Mouse (Mus musculus) midbrain, postnatal 0 days (tissue): Measurements from ENCODE around the gene Uap1. TPM values are rescaled to one million over a fixed set of nuclear protein-coding genes. Genes with fewer than 3 reads are reported as not detected.

Experiments used
- ATAC-seq: fragments of 200-750 bp; cut with Nextera tagmentation; 2 replicates; pipeline ENCODE4 v1.8.0; 2017; ENCODE audit warnings: moderate number of reproducible peaks, mild to moderate bottlenecking, moderate TSS enrichment, moderate library complexity; ENCODE audit not compliant: low FRiP score
- DNase-seq: peaks from one replicate; pipeline ENCODE4 v3.0.0-alpha.2; 2015; ENCODE audit warnings: low spot score
- H3K27ac ChIP-seq: fragments of 300-500 bp; sonication (generic); 2 replicates; pipeline ENCODE4 v1.5.1; 2014; ENCODE audit warnings: low read depth, mild to moderate bottlenecking, low read length, mixed read lengths
- H3K27me3 ChIP-seq: fragments of 300-500 bp; sonication (generic); 2 replicates; pipeline ENCODE4 v1.6.1; 2014; ENCODE audit warnings: low read length, control low read depth, mixed read lengths; ENCODE audit not compliant: insufficient read depth
- H3K36me3 ChIP-seq: fragments of 300-500 bp; sonication (generic); 2 replicates; pipeline ENCODE4 v1.6.1; 2014; ENCODE audit warnings: low read length, control low read depth, mixed read lengths; ENCODE audit not compliant: insufficient read depth
- H3K4me1 ChIP-seq: fragments of 300-500 bp; sonication (generic); 2 replicates; pipeline ENCODE4 v1.6.1; 2014; ENCODE audit warnings: mild to moderate bottlenecking, control low read depth, antibody characterized with exemption, low read length, mixed read lengths; ENCODE audit not compliant: insufficient read depth
- H3K4me2 ChIP-seq: fragments of 300-500 bp; sonication (generic); 2 replicates; pipeline ENCODE4 v1.6.1; 2014; ENCODE audit warnings: low read depth, mild to moderate bottlenecking, low read length, mixed read lengths; ENCODE audit not compliant: poor library complexity, severe bottlenecking
- H3K4me3 ChIP-seq: fragments of 300-500 bp; sonication (generic); 2 replicates; pipeline ENCODE4 v1.5.1; 2014; ENCODE audit warnings: low read depth, mild to moderate bottlenecking, low read length, moderate library complexity
- H3K9ac ChIP-seq: fragments of 300-500 bp; sonication (generic); replicated peaks from 2 replicates; pipeline ENCODE4 v1.6.1; 2014; ENCODE audit warnings: mild to moderate bottlenecking, low read length, moderate library complexity, mixed read lengths; ENCODE audit not compliant: poor library complexity, severe bottlenecking
- H3K9me3 ChIP-seq: fragments of 300-500 bp; sonication (generic); 2 replicates; pipeline ENCODE4 v1.6.1; 2016; ENCODE audit warnings: low read length, control low read depth
- CTCF ChIP-seq: IDR thresholded peaks from 2 replicates; pipeline ENCODE4 v1.5.1; 2016; ENCODE audit warnings: antibody characterized with exemption, mild to moderate bottlenecking
- WGBS: fragments of 180-500 bp; shearing (Covaris S2); extraction: QIAGEN DNeasy Blood & Tissue Kit; methylation state at CpG from one replicate; pipeline ENCODE4 v1.1.7; 2014; 5-methylcytosine and 5-hydroxymethylcytosine counted together
- polyA plus RNA-seq: library from polyadenylated mRNA; unstranded; fragments of >200 nt; fragmentation: Nextera tagmentation; extraction: Ambion mirVana; gene quantifications from 2 replicates; pipeline ENCODE4 v1.2.1, GENCODE M21; 2015
- total RNA-seq: library from RNA; depleted of rRNA; stranded (reverse); fragments of >200 nt; gene quantifications from 2 replicates; pipeline ENCODE4 v1.2.3, GENCODE M21; 2014

Gene Uap1
- total and polyA plus RNA-seq, 2 experiments from 2014 or later, result 38.6 to 59.0 TPM

GRCm38 (mm10) chr1:170191925-170192324, 17.2 kb upstream of the Uap1 start:
- Histone ChIP-seq H3K9ac (no peak overlapping the region), H3K9me3 (no peaks in the 10 kb centered on the region), H3K27me3 (no peaks in the 10 kb centered on the region), H3K36me3 (peaks cover 26% of the 10 kb centered on the region), H3K4me3 (no peak overlapping the region), H3K4me2 (no peak overlapping the region), H3K4me1 (no peaks in the 10 kb centered on the region), H3K27ac (no peak overlapping the region)
- no peak for TF ChIP-seq CTCF
- DNase-seq (no peak), ATAC-seq (no peak)
- 81% methylated on average over 1 of the region's 1 CpGs for WGBS

- no peaks in the 10 kb centered on the region for H3K4me1 ChIP-seq
- H3K4me2 ChIP-seq, result no peak overlapping the region
- 74% methylated on average over 4 of the region's 4 CpGs for WGBS
- no peak overlapping the region for H3K9ac ChIP-seq
- TF ChIP-seq CTCF, result no peak
- H3K27ac ChIP-seq, result no peak overlapping the region
- H3K27me3 ChIP-seq, result no peaks in the 10 kb centered on the region
- DNase-seq, result no peak
- ATAC-seq, result no peak
- no peaks in the 10 kb centered on the region for H3K9me3 ChIP-seq
- H3K4me3 ChIP-seq, result no peak overlapping the region
- H3K36me3 ChIP-seq, result peaks cover 15% of the 10 kb centered on the region
Measured at GRCm38 (mm10) chr1:170190225-170190624, 15.5 kb upstream of the Uap1 start.

- WGBS, result 83% methylated on average over 11 of the region's 11 CpGs
Measured at GRCm38 (mm10) chr1:170188601-170189000, 13.8 kb upstream of the Uap1 start.

GRCm38 (mm10) chr1:170186531-170186930, 11.8 kb upstream of the Uap1 start:
- no peak overlapping the region for H3K9ac ChIP-seq
- H3K27me3 ChIP-seq, result no peaks in the 10 kb centered on the region
- TF ChIP-seq CTCF, result no peak
- DNase-seq, result no peak
- 79% methylated on average over 5 of the region's 5 CpGs for WGBS
- no peak for ATAC-seq
- no peaks in the 10 kb centered on the region for H3K4me1 ChIP-seq
- no peak overlapping the region for H3K4me2 ChIP-seq
- H3K36me3 ChIP-seq, result no peaks in the 10 kb centered on the region
- H3K27ac ChIP-seq, result no peak overlapping the region
- no peaks in the 10 kb centered on the region for H3K9me3 ChIP-seq
- H3K4me3 ChIP-seq, result no peak overlapping the region

More at GRCm38 (mm10) chr1:170188601-170189000, 13.8 kb upstream of the Uap1 start:
- no peak for TF ChIP-seq CTCF
- Histone ChIP-seq H3K4me3 (no peak overlapping the region), H3K27me3 (no peaks in the 10 kb centered on the region), H3K4me2 (no peak overlapping the region), H3K9ac (no peak overlapping the region), H3K27ac (no peak overlapping the region), H3K36me3 (0 out of 2 replicates have a peak, but pooled peaks cover 5% of the 10 kb centered on the region), H3K9me3 (no peaks in the 10 kb centered on the region), H3K4me1 (no peaks in the 10 kb centered on the region)
- DNase-seq (no peak), ATAC-seq (no peak)

GRCm38 (mm10) chr1:170185137-170185536, 10.4 kb upstream of the Uap1 start:
- Histone ChIP-seq H3K4me2 (no peak overlapping the region), H3K9ac (no peak overlapping the region), H3K9me3 (no peaks in the 10 kb centered on the region), H3K4me1 (no peaks in the 10 kb centered on the region), H3K27ac (no peak overlapping the region), H3K27me3 (no peaks in the 10 kb centered on the region), H3K4me3 (no peak overlapping the region), H3K36me3 (no peaks in the 10 kb centered on the region)
- no peak for ATAC-seq
- no peak for TF ChIP-seq CTCF
- WGBS, result 95% methylated on average over 3 of the region's 3 CpGs
- no peak for DNase-seq

GRCm38 (mm10) chr1:170182706-170183105, 7.9 kb upstream of the Uap1 start:
- ATAC-seq (no peak), DNase-seq (no peak)
- Histone ChIP-seq H3K4me2 (no peak overlapping the region), H3K27ac (no peak overlapping the region), H3K9me3 (no peaks in the 10 kb centered on the region), H3K27me3 (no peaks in the 10 kb centered on the region), H3K4me3 (no peak overlapping the region), H3K4me1 (no peaks in the 10 kb centered on the region), H3K36me3 (no peaks in the 10 kb centered on the region), H3K9ac (no peak overlapping the region)
- no peak for TF ChIP-seq CTCF
